Mouse (Mus musculus) kidney, adult 2 months (tissue): ENCODE data around the gene Lrrc7.

Experiments used
- CTCF ChIP-seq: fragments of 200-500 bp; conservative IDR thresholded peaks from 2 replicates; pipeline ENCODE4 v1.5.1; 2011; ENCODE audit warnings: low read depth, mild to moderate bottlenecking, control low read depth, low read length, moderate library complexity, mixed read lengths; ENCODE audit not compliant: insufficient read depth, insufficient read length
- POLR2A ChIP-seq: fragments of 200-500 bp; IDR thresholded peaks from one replicate; pipeline ENCODE4 v1.6.1; 2011; ENCODE audit warnings: low read depth, low read length, control low read depth

DNA sequence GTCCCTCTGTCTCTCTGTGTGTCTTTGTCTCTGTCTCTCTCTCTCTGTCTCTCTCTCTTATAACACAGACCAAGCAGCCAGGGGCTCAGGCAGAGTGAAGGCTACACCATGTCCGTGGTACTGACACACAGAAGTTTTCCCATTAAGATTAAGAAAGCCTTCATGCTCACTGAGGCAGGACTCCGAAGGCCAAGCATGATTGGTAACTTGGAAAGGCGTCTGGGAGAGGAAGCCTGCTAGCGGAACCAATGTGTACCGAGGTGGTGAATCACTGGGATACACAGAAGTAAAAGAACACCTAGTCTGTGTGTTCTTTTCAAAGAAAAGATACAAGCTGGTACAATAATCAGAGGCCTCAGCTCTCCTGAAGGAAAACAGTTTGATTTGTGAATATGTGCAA, 484.2 kb downstream of the Lrrc7 start:
- TF ChIP-seq POLR2A: no peak
- TF ChIP-seq CTCF: no peak
